Mouse (Mus musculus) forebrain, embryonic 14.5 days (tissue): ENCODE results near the gene Gdf7. TPM values are rescaled to one million over a fixed set of nuclear protein-coding genes. Genes with fewer than 3 reads are reported as not detected.

ENCODE experiments used
- ATAC-seq: fragments of 200-750 bp; cut with Nextera tagmentation; 2 replicates; pipeline ENCODE4 v1.8.0; 2017; ENCODE audit warnings: mild to moderate bottlenecking, moderate library complexity
- DNase-seq: peaks from one replicate; pipeline ENCODE4 v3.0.0-alpha.2; 2015; ENCODE audit warnings: low spot score
- H3K27ac ChIP-seq: fragments of 300-500 bp; sonication (generic); 2 replicates; pipeline ENCODE4 v1.5.1; 2014; ENCODE audit warnings: low read depth, mild to moderate bottlenecking, control low read depth, low read length, moderate library complexity
- H3K27me3 ChIP-seq: fragments of 300-500 bp; sonication (generic); replicated peaks from 2 replicates; pipeline ENCODE4 v1.6.1; 2014; ENCODE audit warnings: low read length, control low read depth, mixed read lengths; ENCODE audit not compliant: control insufficient read depth, insufficient read depth
- H3K36me3 ChIP-seq: fragments of 300-500 bp; sonication (generic); 2 replicates; pipeline ENCODE4 v1.6.1; 2014; ENCODE audit warnings: low read length, control low read depth; ENCODE audit not compliant: control insufficient read depth, insufficient read depth
- H3K4me1 ChIP-seq: fragments of 300-500 bp; sonication (generic); 2 replicates; pipeline ENCODE4 v1.6.1; 2014; ENCODE audit warnings: antibody characterized with exemption, low read length, control low read depth; ENCODE audit not compliant: control insufficient read depth, insufficient read depth
- H3K4me2 ChIP-seq: fragments of 300-500 bp; sonication (generic); 2 replicates; pipeline ENCODE4 v1.6.1; 2014; ENCODE audit warnings: mild to moderate bottlenecking, control low read depth, low read length
- H3K4me3 ChIP-seq: fragments of 300-500 bp; sonication (generic); 2 replicates; pipeline ENCODE4 v1.5.1; 2014; ENCODE audit warnings: low read depth, low read length, control low read depth
- H3K9ac ChIP-seq: fragments of 300-500 bp; sonication (generic); 2 replicates; pipeline ENCODE4 v1.6.1; 2014; ENCODE audit warnings: mild to moderate bottlenecking, low read length, control low read depth, moderate library complexity
- H3K9me3 ChIP-seq: fragments of 300-500 bp; sonication (generic); replicated peaks from 2 replicates; pipeline ENCODE4 v1.6.1; 2016; ENCODE audit warnings: low read length, control low read depth, mixed read lengths; ENCODE audit not compliant: control insufficient read depth
- WGBS: fragments of 180-500 bp; shearing (Covaris S2); extraction: QIAGEN DNeasy Blood & Tissue Kit; methylation state at CpG from one replicate; pipeline ENCODE4 v1.1.7; 2014; 5-methylcytosine and 5-hydroxymethylcytosine counted together
- polyA plus RNA-seq: library from polyadenylated mRNA; unstranded; fragments of >200 nt; fragmentation: Nextera tagmentation; extraction: Ambion mirVana; gene quantifications from 2 replicates; pipeline ENCODE4 v1.2.1, GENCODE M21; 2014

The Gdf7 gene
- polyA plus RNA-seq, 1 experiment from 2014 or later: not detected

GRCm38 (mm10) chr12:8332174-8332542, 30.4 kb upstream of the Gdf7 start:
- no peak overlapping the region for H3K4me2 ChIP-seq
- peaks cover 9% of the 10 kb centered on the region for H3K36me3 ChIP-seq
- H3K4me3 ChIP-seq: no peak overlapping the region
- H3K27me3 ChIP-seq: no peaks in the 10 kb centered on the region
- H3K27ac ChIP-seq: no peak overlapping the region
- ATAC-seq (no peak), DNase-seq (no peak)
- peak overlapping the region; percentile 32 for H3K9ac ChIP-seq
- peaks cover 4% of the 10 kb centered on the region; the same call in 1 of the 2 replicates for H3K4me1 ChIP-seq
- 65% methylated on average over 5 of the region's 5 CpGs for WGBS
- no peaks in the 10 kb centered on the region for H3K9me3 ChIP-seq

- Histone ChIP-seq H3K27ac (peak overlapping the region; percentile 21; the same call in 1 of the 2 replicates), H3K36me3 (peaks cover 6% of the 10 kb centered on the region), H3K9me3 (no peaks in the 10 kb centered on the region), H3K9ac (peak overlapping the region; percentile 32), H3K4me3 (no peak overlapping the region), H3K4me1 (peaks cover 6% of the 10 kb centered on the region; the same call in 1 of the 2 replicates), H3K27me3 (no peaks in the 10 kb centered on the region), H3K4me2 (no peak overlapping the region)
- DNase-seq (peak; percentile 41), ATAC-seq (peak; percentile 6; the same call in 1 of the 2 replicates)
- 70% methylated on average over 14 of the region's 14 CpGs for WGBS
Observed at GRCm38 (mm10) chr12:8331489-8332173, 29.9 kb upstream of the Gdf7 start.

- DNase-seq (no peak), ATAC-seq (no peak)
- WGBS: 88% methylated on average over 7 of the region's 7 CpGs
- Histone ChIP-seq H3K9ac (no peak overlapping the region), H3K27ac (no peak overlapping the region), H3K9me3 (no peaks in the 10 kb centered on the region), H3K4me1 (peaks cover 6% of the 10 kb centered on the region; the same call in 1 of the 2 replicates), H3K4me2 (no peak overlapping the region), H3K36me3 (0 out of 2 replicates have a peak, but pooled peaks cover 6% of the 10 kb centered on the region), H3K27me3 (no peaks in the 10 kb centered on the region), H3K4me3 (no peak overlapping the region)
Observed at GRCm38 (mm10) chr12:8329236-8329635, 27.5 kb upstream of the Gdf7 start.

- H3K27ac ChIP-seq: peak overlapping the region; percentile 78
- DNase-seq: peak; percentile 63
Observed at GRCm38 (mm10) chr12:8327675-8328053, 25.9 kb upstream of the Gdf7 start.

GRCm38 (mm10) chr12:8326825-8327674, 25.3 kb upstream of the Gdf7 start:
- Histone ChIP-seq H3K27me3 (no peaks in the 10 kb centered on the region), H3K4me2 (0 out of 2 replicates have a peak overlapping the region, but pooled peaks have one; percentile 18), H3K4me1 (peaks cover 6% of the 10 kb centered on the region; the same call in 1 of the 2 replicates), H3K4me3 (no peak overlapping the region), H3K36me3 (peaks cover 16% of the 10 kb centered on the region; the same call in 1 of the 2 replicates), H3K9me3 (no peaks in the 10 kb centered on the region), H3K9ac (peak overlapping the region; percentile 60), H3K27ac (peak overlapping the region; percentile 78)
- 16% methylated on average over 17 of the region's 17 CpGs for WGBS
- ATAC-seq (peak; percentile 95), DNase-seq (peak; percentile 97)

More at GRCm38 (mm10) chr12:8327675-8328053, 25.9 kb upstream of the Gdf7 start:
- 54% methylated on average over 1 of the region's 1 CpGs for WGBS
- Histone ChIP-seq H3K9me3 (no peaks in the 10 kb centered on the region), H3K36me3 (peaks cover 11% of the 10 kb centered on the region; the same call in 1 of the 2 replicates), H3K9ac (peak overlapping the region; percentile 60), H3K4me1 (peaks cover 6% of the 10 kb centered on the region; the same call in 1 of the 2 replicates), H3K4me2 (no peak overlapping the region), H3K4me3 (no peak overlapping the region), H3K27me3 (no peaks in the 10 kb centered on the region)
- ATAC-seq: no peak

- DNase-seq (no peak), ATAC-seq (no peak)
- Histone ChIP-seq H3K4me3 (no peak overlapping the region), H3K27ac (no peak overlapping the region), H3K9ac (no peak overlapping the region), H3K9me3 (no peaks in the 10 kb centered on the region), H3K27me3 (no peaks in the 10 kb centered on the region), H3K4me1 (peaks cover 6% of the 10 kb centered on the region; the same call in 1 of the 2 replicates), H3K4me2 (no peak overlapping the region), H3K36me3 (peaks cover 20% of the 10 kb centered on the region; the same call in 1 of the 2 replicates)
- 90% methylated on average over 17 of the region's 17 CpGs for WGBS
Observed at GRCm38 (mm10) chr12:8325943-8326522, 24.3 kb upstream of the Gdf7 start.

GRCm38 (mm10) chr12:8325245-8325942, 23.6 kb upstream of the Gdf7 start:
- H3K27me3 ChIP-seq: no peaks in the 10 kb centered on the region
- ATAC-seq: no peak
- H3K9ac ChIP-seq: no peak overlapping the region
- 93% methylated on average over 13 of the region's 13 CpGs for WGBS
- peaks cover 20% of the 10 kb centered on the region; the same call in 1 of the 2 replicates for H3K36me3 ChIP-seq
- H3K9me3 ChIP-seq: no peaks in the 10 kb centered on the region
- H3K4me1 ChIP-seq: peaks cover 6% of the 10 kb centered on the region; the same call in 1 of the 2 replicates
- H3K4me3 ChIP-seq: no peak overlapping the region
- no peak for DNase-seq
- no peak overlapping the region for H3K4me2 ChIP-seq
- no peak overlapping the region for H3K27ac ChIP-seq

- no peak overlapping the region for H3K4me2 ChIP-seq
- peaks cover 6% of the 10 kb centered on the region; the same call in 1 of the 2 replicates for H3K4me1 ChIP-seq
- H3K27ac ChIP-seq: no peak overlapping the region
- peaks cover 20% of the 10 kb centered on the region; the same call in 1 of the 2 replicates for H3K36me3 ChIP-seq
- ATAC-seq (no peak), DNase-seq (no peak)
- 85% methylated on average over 10 of the region's 10 CpGs for WGBS
- no peaks in the 10 kb centered on the region for H3K9me3 ChIP-seq
- no peaks in the 10 kb centered on the region for H3K27me3 ChIP-seq
- no peak overlapping the region for H3K9ac ChIP-seq
- no peak overlapping the region for H3K4me3 ChIP-seq
Observed at GRCm38 (mm10) chr12:8324086-8324485, 22.3 kb upstream of the Gdf7 start.
